Mouse (Mus musculus) intestine, embryonic 15.5 days (tissue): Measurements from ENCODE around the gene 4931422A03Rik. TPM values are rescaled to one million over a fixed set of nuclear protein-coding genes. Genes with fewer than 3 reads are reported as not detected.
A peak's percentile ranks its signal among the peaks of the same experiment; 100 is the strongest.
"Not testable (repeated sequence)": the region's sequence is repeated elsewhere in the genome, so short reads cannot be mapped to it uniquely, and the experiment has no call there.

Experiments
- ATAC-seq: fragments of 200-750 bp; cut with Nextera tagmentation; 2 replicates; pipeline ENCODE4 v1.8.0; 2017; ENCODE audit warnings: moderate TSS enrichment, moderate library complexity
- H3K27ac ChIP-seq: fragments of 300-500 bp; sonication (generic); 2 replicates; pipeline ENCODE4 v1.5.1; 2015; ENCODE audit warnings: mild to moderate bottlenecking, inconsistent platforms
- H3K27me3 ChIP-seq: fragments of 300-500 bp; sonication (generic); replicated peaks from 2 replicates; pipeline ENCODE4 v1.6.1; 2015; ENCODE audit warnings: inconsistent platforms
- H3K36me3 ChIP-seq: fragments of 300-500 bp; sonication (generic); 2 replicates; pipeline ENCODE4 v1.6.1; 2015; ENCODE audit warnings: inconsistent platforms
- H3K4me1 ChIP-seq: fragments of 300-500 bp; sonication (generic); replicated peaks from 2 replicates; pipeline ENCODE4 v1.6.1; 2015; ENCODE audit warnings: inconsistent platforms
- H3K4me2 ChIP-seq: fragments of 300-500 bp; sonication (generic); replicated peaks from 2 replicates; pipeline ENCODE4 v1.6.1; 2015; ENCODE audit warnings: mild to moderate bottlenecking, inconsistent platforms
- H3K4me3 ChIP-seq: fragments of 300-500 bp; sonication (generic); replicated peaks from 2 replicates; pipeline ENCODE4 v1.5.1; 2015; ENCODE audit warnings: inconsistent platforms
- H3K9ac ChIP-seq: fragments of 300-500 bp; sonication (generic); 2 replicates; pipeline ENCODE4 v1.6.1; 2015; ENCODE audit warnings: inconsistent platforms
- H3K9me3 ChIP-seq: fragments of 300-500 bp; sonication (generic); 2 replicates; pipeline ENCODE4 v1.6.1; 2016; ENCODE audit warnings: inconsistent platforms
- WGBS: fragments of 180-500 bp; shearing (Covaris S2); methylation state at CpG from one replicate; pipeline ENCODE4 v1.1.7; 2015; 5-methylcytosine and 5-hydroxymethylcytosine counted together
- polyA plus RNA-seq: library from polyadenylated mRNA; unstranded; fragments of >200 nt; fragmentation: Nextera tagmentation; extraction: Ambion mirVana; gene quantifications from 2 replicates; pipeline ENCODE4 v1.2.1, GENCODE M21; 2015

Gene 4931422A03Rik
- polyA plus RNA-seq, 1 experiment from 2014 or later: 1.4 TPM

GRCm38 (mm10) chr2:104008853-104009252 is 19.3 kb downstream of the 4931422A03Rik start:
- 93% methylated on average over 3 of the region's 3 CpGs for WGBS

GRCm38 (mm10) chr2:104007793-104008519 is 20.2 kb downstream of the 4931422A03Rik start:
- no peaks in the 10 kb centered on the region for H3K9me3 ChIP-seq
- H3K9ac ChIP-seq: no peak overlapping the region
- 74% methylated on average over 7 of the region's 7 CpGs for WGBS
- H3K27ac ChIP-seq: no peak overlapping the region
- no peak overlapping the region for H3K4me3 ChIP-seq
- no peaks in the 10 kb centered on the region for H3K4me1 ChIP-seq
- no peaks in the 10 kb centered on the region for H3K36me3 ChIP-seq
- peaks cover 3% of the 10 kb centered on the region; the same call in 1 of the 2 replicates for H3K27me3 ChIP-seq
- no peak overlapping the region for H3K4me2 ChIP-seq
- no peak for ATAC-seq

More at GRCm38 (mm10) chr2:104008853-104009252, 19.3 kb downstream of the 4931422A03Rik start:
- H3K4me3 ChIP-seq, H3K27ac ChIP-seq, H3K4me1 ChIP-seq, H3K4me2 ChIP-seq, H3K36me3 ChIP-seq, ATAC-seq, H3K9ac ChIP-seq, H3K9me3 ChIP-seq, H3K27me3 ChIP-seq: not testable (repeated sequence)

- Histone ChIP-seq H3K4me2 (no peak overlapping the region), H3K4me1 (no peaks in the 10 kb centered on the region), H3K27me3 (peaks cover 6% of the 10 kb centered on the region; the same call in 1 of the 2 replicates), H3K36me3 (no peaks in the 10 kb centered on the region), H3K27ac (no peak overlapping the region), H3K9me3 (no peaks in the 10 kb centered on the region), H3K9ac (no peak overlapping the region), H3K4me3 (no peak overlapping the region)
- WGBS: 35% methylated on average over 16 of the region's 16 CpGs
- ATAC-seq: no peak
Observed at GRCm38 (mm10) chr2:104002711-104003413, 25.3 kb downstream of the 4931422A03Rik start.

GRCm38 (mm10) chr2:104001861-104002260 is 26.3 kb downstream of the 4931422A03Rik start:
- H3K27ac ChIP-seq: no peak overlapping the region
- H3K4me3 ChIP-seq: no peak overlapping the region
- 82% methylated on average over 4 of the region's 4 CpGs for WGBS
- H3K9ac ChIP-seq: no peak overlapping the region
- H3K4me1 ChIP-seq: no peaks in the 10 kb centered on the region
- no peak overlapping the region for H3K4me2 ChIP-seq
- H3K27me3 ChIP-seq: peaks cover 6% of the 10 kb centered on the region; the same call in 1 of the 2 replicates
- H3K36me3 ChIP-seq: no peaks in the 10 kb centered on the region
- H3K9me3 ChIP-seq: no peaks in the 10 kb centered on the region
- no peak for ATAC-seq

GRCm38 (mm10) chr2:104001076-104001475 is 27.1 kb downstream of the 4931422A03Rik start:
- H3K27ac ChIP-seq: no peak overlapping the region
- H3K9ac ChIP-seq: no peak overlapping the region
- no peak overlapping the region for H3K4me2 ChIP-seq
- no peak overlapping the region for H3K4me3 ChIP-seq
- WGBS: 26% methylated on average over 2 of the region's 2 CpGs
- H3K9me3 ChIP-seq: no peaks in the 10 kb centered on the region
- no peak for ATAC-seq
- H3K4me1 ChIP-seq: no peaks in the 10 kb centered on the region
- H3K36me3 ChIP-seq: no peaks in the 10 kb centered on the region
- H3K27me3 ChIP-seq: peaks cover 6% of the 10 kb centered on the region; the same call in 1 of the 2 replicates

GRCm38 (mm10) chr2:103992618-103993332 is 35.4 kb downstream of the 4931422A03Rik start:
- no peaks in the 10 kb centered on the region for H3K27me3 ChIP-seq
- no peaks in the 10 kb centered on the region for H3K4me1 ChIP-seq
- WGBS: 34% methylated on average over 17 of the region's 17 CpGs
- ATAC-seq: no peak
- no peak overlapping the region for H3K9ac ChIP-seq
- H3K36me3 ChIP-seq: no peaks in the 10 kb centered on the region
- no peak overlapping the region for H3K4me2 ChIP-seq
- no peak overlapping the region for H3K4me3 ChIP-seq
- H3K9me3 ChIP-seq: no peaks in the 10 kb centered on the region
- H3K27ac ChIP-seq: no peak overlapping the region

- Histone ChIP-seq H3K9ac (no peak overlapping the region), H3K36me3 (no peaks in the 10 kb centered on the region), H3K4me1 (no peaks in the 10 kb centered on the region), H3K27ac (no peak overlapping the region), H3K4me2 (no peak overlapping the region), H3K4me3 (no peak overlapping the region), H3K9me3 (no peaks in the 10 kb centered on the region), H3K27me3 (no peaks in the 10 kb centered on the region)
- no peak for ATAC-seq
- 76% methylated on average over 9 of the region's 9 CpGs for WGBS
Observed at GRCm38 (mm10) chr2:103992162-103992561, 36.0 kb downstream of the 4931422A03Rik start.

GRCm38 (mm10) chr2:103991303-103991702 is 36.9 kb downstream of the 4931422A03Rik start:
- no peak overlapping the region for H3K9ac ChIP-seq
- H3K36me3 ChIP-seq: no peaks in the 10 kb centered on the region
- no peak overlapping the region for H3K4me3 ChIP-seq
- no peaks in the 10 kb centered on the region for H3K27me3 ChIP-seq
- H3K4me2 ChIP-seq: no peak overlapping the region
- no peak overlapping the region for H3K27ac ChIP-seq
- no peak for ATAC-seq
- H3K4me1 ChIP-seq: no peaks in the 10 kb centered on the region
- no peaks in the 10 kb centered on the region for H3K9me3 ChIP-seq

GRCm38 (mm10) chr2:103989724-103990123 is 38.4 kb downstream of the 4931422A03Rik start:
- no peak overlapping the region for H3K4me3 ChIP-seq
- H3K9me3 ChIP-seq: no peaks in the 10 kb centered on the region
- 83% methylated on average over 6 of the region's 6 CpGs for WGBS
- H3K9ac ChIP-seq: no peak overlapping the region
- H3K27ac ChIP-seq: no peak overlapping the region
- no peaks in the 10 kb centered on the region for H3K36me3 ChIP-seq
- ATAC-seq: no peak
- H3K4me1 ChIP-seq: no peaks in the 10 kb centered on the region
- no peaks in the 10 kb centered on the region for H3K27me3 ChIP-seq
- no peak overlapping the region for H3K4me2 ChIP-seq

GRCm38 (mm10) chr2:103987595-103987994 is 40.6 kb downstream of the 4931422A03Rik start:
- not testable (repeated sequence) for H3K4me3 ChIP-seq, H3K4me2 ChIP-seq, ATAC-seq, H3K27me3 ChIP-seq, H3K9ac ChIP-seq, H3K36me3 ChIP-seq, H3K9me3 ChIP-seq, H3K4me1 ChIP-seq, H3K27ac ChIP-seq
- WGBS: 60% methylated on average over 8 of the region's 8 CpGs

GRCm38 (mm10) chr2:103983146-103983545 is 45.0 kb downstream of the 4931422A03Rik start:
- Histone ChIP-seq H3K4me1 (no peaks in the 10 kb centered on the region), H3K4me2 (no peak overlapping the region), H3K36me3 (no peaks in the 10 kb centered on the region), H3K9ac (no peak overlapping the region), H3K9me3 (no peaks in the 10 kb centered on the region), H3K27me3 (no peaks in the 10 kb centered on the region), H3K27ac (no peak overlapping the region), H3K4me3 (no peak overlapping the region)
- no peak for ATAC-seq
- 88% methylated on average over 10 of the region's 10 CpGs for WGBS

- Histone ChIP-seq H3K27me3 (no peaks in the 10 kb centered on the region), H3K27ac (no peak overlapping the region), H3K4me2 (no peak overlapping the region), H3K4me1 (no peaks in the 10 kb centered on the region), H3K9ac (no peak overlapping the region), H3K4me3 (no peak overlapping the region), H3K9me3 (no peaks in the 10 kb centered on the region), H3K36me3 (no peaks in the 10 kb centered on the region)
- peak; percentile 80 for ATAC-seq
- 8% methylated on average over 5 of the region's 5 CpGs for WGBS
Observed at GRCm38 (mm10) chr2:103982250-103982649, 45.9 kb downstream of the 4931422A03Rik start.
